Mouse (Mus musculus) brain, embryonic 14.5 days (tissue): ENCODE results near the gene Tnfaip2.

ENCODE experiments used
- CTCF ChIP-seq: fragments of 200-500 bp; IDR thresholded peaks from 2 replicates; pipeline ENCODE4 v1.5.1; 2012; ENCODE audit warnings: inconsistent platforms, mild to moderate bottlenecking, moderate library complexity, borderline replicate concordance; ENCODE audit not compliant: insufficient read depth, insufficient read length; ENCODE audit errors: extremely low read depth
- POLR2A ChIP-seq: fragments of 200-500 bp; IDR thresholded peaks from 2 replicates; pipeline ENCODE4 v1.6.1; 2012; ENCODE audit warnings: mild to moderate bottlenecking, inconsistent platforms, borderline replicate concordance; ENCODE audit not compliant: poor library complexity, insufficient read depth, insufficient read length, severe bottlenecking; ENCODE audit errors: extremely low read depth

- TF ChIP-seq POLR2A: no peak
- TF ChIP-seq CTCF: no peak
These were observed 9.4 kb upstream of the Tnfaip2 start for GRCm38 (mm10) chr12:111432751-111433331.
